Mouse (Mus musculus) kidney, adult 2 months (tissue): ENCODE data around the gene St3gal3.

Experiments
- CTCF ChIP-seq: fragments of 200-500 bp; conservative IDR thresholded peaks from 2 replicates; pipeline ENCODE4 v1.5.1; 2011; ENCODE audit warnings: low read depth, mild to moderate bottlenecking, control low read depth, low read length, moderate library complexity, mixed read lengths; ENCODE audit not compliant: insufficient read depth, insufficient read length
- POLR2A ChIP-seq: fragments of 200-500 bp; IDR thresholded peaks from one replicate; pipeline ENCODE4 v1.6.1; 2011; ENCODE audit warnings: low read depth, low read length, control low read depth

GRCm38 (mm10) chr4:118025381-118025780 lies 109.3 kb downstream of the St3gal3 start:
- TF ChIP-seq POLR2A, result no peak
- TF ChIP-seq CTCF, result no peak
